Mouse (Mus musculus): ENCODE measurements around the gene Zfp982. TPM values are rescaled to one million over a fixed set of nuclear protein-coding genes. Genes with fewer than 3 reads are reported as not detected.
"Not testable (repeated sequence)": the region's sequence is repeated elsewhere in the genome, so short reads cannot be mapped to it uniquely, and the experiment has no call there.

Zfp982 gene
- 6.4 and 10.5 TPM in 2 replicates for polyA plus RNA-seq (2016; fragmentation: Nextera tagmentation; extraction: Ambion mirVana)

- not testable (repeated sequence) for H3K27me3 ChIP-seq (ENCODE audit: poor library complexity, severe bottlenecking); H3K27ac ChIP-seq; DNase-seq (ENCODE audit: extremely low spot score, low spot score); H3K4me3 ChIP-seq; H3K4me1 ChIP-seq
- WGBS, result 88% methylated on average over 7 of the region's 7 CpGs
- Histone ChIP-seq H3K36me3 (replicated peaks) (peaks cover 29% of the 10 kb centered on the region), H3K9me3 (peaks cover 85% of the 10 kb centered on the region)
Measured at GRCm38 (mm10) chr4:147492117-147492516, at the start of gene Zfp982. Zfp982 (plus strand) TSS chr4:147492417.

- peaks cover 12% of the 10 kb centered on the region; the same call in 1 of the 2 replicates for H3K9me3 ChIP-seq
- H3K4me3 ChIP-seq, result peak overlapping the region; percentile 60
- WGBS, result 9% methylated on average over 48 of the region's 52 CpGs
- peak overlapping the region; percentile 93 for H3K27ac ChIP-seq
- peaks cover 10% of the 10 kb centered on the region for H3K4me1 ChIP-seq
- H3K36me3 ChIP-seq (replicated peaks); H3K27me3 ChIP-seq (ENCODE audit: poor library complexity, severe bottlenecking): not testable (repeated sequence)
- DNase-seq (ENCODE audit: extremely low spot score, low spot score), result peak; percentile 78
Measured at GRCm38 (mm10) chr4:147442649-147443553, 49.3 kb upstream of the Zfp982 start.

- peak overlapping the region; percentile 93 for H3K27ac ChIP-seq
- 38% methylated on average over 8 of the region's 8 CpGs for WGBS
- DNase-seq (ENCODE audit: extremely low spot score, low spot score), result not testable (repeated sequence)
Measured at GRCm38 (mm10) chr4:147443554-147443927, 48.7 kb upstream of the Zfp982 start.

DNA sequence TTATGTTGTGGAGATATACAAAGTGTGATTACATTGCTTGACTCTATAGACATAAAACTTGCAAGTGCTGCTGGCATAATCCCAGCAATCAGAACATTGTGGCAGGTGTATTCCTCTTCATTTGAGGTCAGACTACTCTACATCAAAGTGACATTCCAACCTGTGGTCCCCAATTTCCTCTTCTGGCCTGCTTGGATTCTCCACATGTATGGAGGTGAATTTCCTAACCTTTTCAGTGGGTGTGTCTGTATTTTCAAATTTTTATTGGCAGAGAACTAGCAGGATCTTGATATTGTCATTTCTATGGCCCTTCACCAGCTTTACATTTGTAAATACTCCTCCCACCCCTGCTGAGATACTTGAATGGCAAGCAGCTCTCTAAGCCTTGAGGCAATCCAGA, 46.8 kb upstream of the Zfp982 start:
- not testable (repeated sequence) for H3K27me3 ChIP-seq (ENCODE audit: poor library complexity, severe bottlenecking); DNase-seq (ENCODE audit: extremely low spot score, low spot score); H3K27ac ChIP-seq; H3K36me3 ChIP-seq (replicated peaks); H3K4me3 ChIP-seq
- Histone ChIP-seq H3K9me3 (peaks cover 29% of the 10 kb centered on the region), H3K4me1 (peaks cover 16% of the 10 kb centered on the region)

More at GRCm38 (mm10) chr4:147443554-147443927, 48.7 kb upstream of the Zfp982 start:
- peak overlapping the region; percentile 60 for H3K4me3 ChIP-seq
- peaks cover 16% of the 10 kb centered on the region; the same call in 1 of the 2 replicates for H3K9me3 ChIP-seq
- not testable (repeated sequence) for H3K27me3 ChIP-seq (ENCODE audit: poor library complexity, severe bottlenecking); H3K36me3 ChIP-seq (replicated peaks)
- peaks cover 10% of the 10 kb centered on the region for H3K4me1 ChIP-seq

DNA sequence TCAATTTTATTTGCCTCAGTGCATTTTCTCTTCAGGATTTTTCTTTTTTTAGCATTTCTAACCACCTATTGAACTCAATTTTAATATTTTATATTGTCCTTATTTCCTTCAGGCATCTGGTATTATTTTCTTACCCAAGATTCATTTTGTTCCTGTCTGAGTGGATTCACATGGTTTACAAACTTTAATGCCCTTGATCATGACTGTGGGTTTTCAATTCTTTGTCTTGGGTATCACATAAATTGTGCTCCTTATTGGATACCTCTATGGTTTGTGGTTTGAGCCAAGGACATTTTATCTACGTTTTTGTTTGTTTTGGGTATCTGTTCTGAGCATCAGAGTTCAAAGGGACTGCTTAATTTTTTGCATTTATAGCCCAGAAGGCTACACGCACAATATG, 43.9 kb upstream of the Zfp982 start:
- WGBS, result 81% methylated on average over 2 of the region's 2 CpGs
- peaks cover 9% of the 10 kb centered on the region for H3K4me1 ChIP-seq
- H3K36me3 ChIP-seq (replicated peaks), result peaks cover 5% of the 10 kb centered on the region; the same call in 1 of the 2 replicates
- H3K27me3 ChIP-seq (ENCODE audit: poor library complexity, severe bottlenecking), result no peaks in the 10 kb centered on the region
- H3K9me3 ChIP-seq, result peaks cover 33% of the 10 kb centered on the region
- no peak overlapping the region for H3K4me3 ChIP-seq
- no peak for DNase-seq (ENCODE audit: extremely low spot score, low spot score)
- no peak overlapping the region for H3K27ac ChIP-seq

GRCm38 (mm10) chr4:147449099-147449581, 43.1 kb upstream of the Zfp982 start:
- Histone ChIP-seq H3K27ac (peak overlapping the region; percentile 78), H3K4me3 (peak overlapping the region; percentile 52), H3K9me3 (peaks cover 33% of the 10 kb centered on the region), H3K36me3 (replicated peaks) (peaks cover 8% of the 10 kb centered on the region; the same call in 1 of the 2 replicates), H3K27me3 (ENCODE audit: poor library complexity, severe bottlenecking) (no peaks in the 10 kb centered on the region), H3K4me1 (peaks cover 6% of the 10 kb centered on the region)
- 45% methylated on average over 13 of the region's 13 CpGs for WGBS
- DNase-seq (ENCODE audit: extremely low spot score, low spot score), result peak; percentile 48

- peak overlapping the region; percentile 52; the same call in 1 of the 2 replicates for H3K4me3 ChIP-seq
- 87% methylated on average over 2 of the region's 2 CpGs for WGBS
- H3K9me3 ChIP-seq, result peaks cover 31% of the 10 kb centered on the region
- H3K4me1 ChIP-seq; H3K27ac ChIP-seq; DNase-seq (ENCODE audit: extremely low spot score, low spot score); H3K36me3 ChIP-seq (replicated peaks); H3K27me3 ChIP-seq (ENCODE audit: poor library complexity, severe bottlenecking): not testable (repeated sequence)
Measured at GRCm38 (mm10) chr4:147449986-147450385, 42.2 kb upstream of the Zfp982 start.

GRCm38 (mm10) chr4:147467207-147467606, 25.0 kb upstream of the Zfp982 start:
- DNase-seq (ENCODE audit: extremely low spot score, low spot score); H3K4me1 ChIP-seq; H3K27me3 ChIP-seq (ENCODE audit: poor library complexity, severe bottlenecking); H3K4me3 ChIP-seq; H3K27ac ChIP-seq: not testable (repeated sequence)
- H3K36me3 ChIP-seq (replicated peaks), result peaks cover 37% of the 10 kb centered on the region
- H3K9me3 ChIP-seq, result peaks cover 88% of the 10 kb centered on the region
- 90% methylated on average over 7 of the region's 7 CpGs for WGBS

DNA sequence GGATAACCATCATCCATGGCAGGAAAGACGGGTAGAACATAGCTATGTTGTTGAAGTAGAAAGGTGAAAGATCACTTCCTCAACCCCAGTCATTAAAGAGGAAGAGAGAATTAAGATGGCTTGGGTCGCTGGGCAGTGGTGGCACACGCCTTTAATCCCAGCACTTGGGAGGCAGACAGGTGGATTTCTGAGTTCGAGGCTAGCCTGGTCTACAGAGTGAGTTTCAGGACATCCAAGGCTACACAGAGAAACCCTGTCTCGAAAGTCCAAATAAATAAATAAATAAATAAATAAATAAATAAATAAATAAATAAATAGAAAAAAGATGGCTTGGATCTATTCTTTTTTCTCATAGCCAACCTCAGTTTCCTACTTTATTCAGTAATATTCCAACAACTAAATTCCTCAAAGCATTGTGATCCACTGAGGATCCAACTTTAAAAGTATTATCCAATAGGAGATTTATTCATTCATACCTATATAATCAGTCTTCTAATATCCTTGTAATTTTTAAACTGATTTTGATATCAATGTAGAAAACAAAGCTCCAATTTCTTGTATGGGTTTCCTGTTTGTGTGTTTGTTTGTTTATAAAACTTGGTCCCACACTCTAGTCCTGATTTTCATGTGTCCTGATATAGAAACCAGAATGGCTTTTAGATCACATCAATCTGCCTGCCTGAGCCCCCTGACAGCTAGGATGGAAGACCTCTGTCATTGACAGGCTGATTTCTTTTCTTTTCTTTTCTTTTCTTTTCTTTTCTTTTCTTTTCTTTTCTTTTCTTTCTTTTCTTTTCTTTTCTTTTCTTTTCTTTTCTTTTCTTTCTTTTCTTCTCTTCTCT, 6.8 kb downstream of the Zfp982 start:
- DNase-seq (ENCODE audit: extremely low spot score, low spot score); H3K4me1 ChIP-seq; H3K4me3 ChIP-seq; H3K27ac ChIP-seq; H3K27me3 ChIP-seq (ENCODE audit: poor library complexity, severe bottlenecking); H3K36me3 ChIP-seq (replicated peaks): not testable (repeated sequence)
- peaks cover 47% of the 10 kb centered on the region for H3K9me3 ChIP-seq
- WGBS, result 87% methylated on average over 5 of the region's 5 CpGs

GRCm38 (mm10) chr4:147509174-147509573, 17.0 kb downstream of the Zfp982 start:
- DNase-seq (ENCODE audit: extremely low spot score, low spot score), result no peak
- 89% methylated on average over 2 of the region's 2 CpGs for WGBS
- Histone ChIP-seq H3K9me3 (peaks cover 58% of the 10 kb centered on the region), H3K4me3 (no peak overlapping the region), H3K27me3 (ENCODE audit: poor library complexity, severe bottlenecking) (no peaks in the 10 kb centered on the region), H3K27ac (no peak overlapping the region), H3K4me1 (no peaks in the 10 kb centered on the region), H3K36me3 (replicated peaks) (peaks cover 23% of the 10 kb centered on the region)

GRCm38 (mm10) chr4:147518981-147519380, 26.8 kb downstream of the Zfp982 start:
- Histone ChIP-seq H3K4me3 (no peak overlapping the region), H3K27ac (no peak overlapping the region), H3K36me3 (replicated peaks) (no peaks in the 10 kb centered on the region), H3K9me3 (peaks cover 96% of the 10 kb centered on the region), H3K4me1 (no peaks in the 10 kb centered on the region), H3K27me3 (ENCODE audit: poor library complexity, severe bottlenecking) (no peaks in the 10 kb centered on the region)
- WGBS, result 78% methylated on average over 2 of the region's 2 CpGs
- DNase-seq (ENCODE audit: extremely low spot score, low spot score), result no peak

DNA sequence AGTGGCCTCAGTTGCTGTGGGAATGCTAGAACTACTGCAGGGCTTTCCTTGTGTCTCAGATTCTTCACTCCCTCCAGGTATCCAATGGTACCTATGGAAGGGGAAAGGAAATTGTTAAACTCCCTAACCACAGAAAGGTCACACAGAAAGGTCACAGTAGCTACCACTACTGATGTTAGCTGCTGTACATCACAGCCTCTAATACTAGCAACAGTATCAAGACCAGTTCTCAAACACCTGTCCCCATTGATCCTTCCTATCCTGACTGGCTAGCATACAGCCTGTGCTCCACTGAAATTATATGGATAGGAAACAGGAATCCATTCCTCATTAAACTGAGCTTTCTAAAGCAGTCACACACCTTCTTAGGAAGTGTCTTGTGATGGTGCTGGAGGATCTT, 27.9 kb downstream of the Zfp982 start:
- Histone ChIP-seq H3K4me1 (no peaks in the 10 kb centered on the region), H3K36me3 (replicated peaks) (no peaks in the 10 kb centered on the region), H3K9me3 (peaks cover 96% of the 10 kb centered on the region), H3K27me3 (ENCODE audit: poor library complexity, severe bottlenecking) (no peaks in the 10 kb centered on the region), H3K27ac (no peak overlapping the region), H3K4me3 (no peak overlapping the region)
- no peak for DNase-seq (ENCODE audit: extremely low spot score, low spot score)

All from forebrain, embryonic 10.5 days (tissue).